Mouse (Mus musculus): ENCODE measurements around the gene Ramp3.

GRCm38 (mm10) chr11:6644566-6644965 is 13.8 kb upstream of the Ramp3 start:
- TF ChIP-seq CTCF (conservative IDR thresholded peaks at IDR 0.05; ENCODE audit: low read length) (no peak), NANOG (IDR thresholded peaks at IDR 0.05; ENCODE audit: borderline replicate concordance, low read length) (no peak)

Data from E14TG2a.4 (cell line).